Mouse (Mus musculus) right cerebral cortex, postnatal 4 days (tissue): ENCODE data around the gene Trp53.

ENCODE experiments used
- DNase-seq: peaks from one replicate; pipeline ENCODE4 v3.0.0-alpha.2; 2022

Trp53 gene

GRCm38 (mm10) chr11:69563373-69563772 lies 16.8 kb upstream of the Trp53 start:
- DNase-seq: no peak

DNA sequence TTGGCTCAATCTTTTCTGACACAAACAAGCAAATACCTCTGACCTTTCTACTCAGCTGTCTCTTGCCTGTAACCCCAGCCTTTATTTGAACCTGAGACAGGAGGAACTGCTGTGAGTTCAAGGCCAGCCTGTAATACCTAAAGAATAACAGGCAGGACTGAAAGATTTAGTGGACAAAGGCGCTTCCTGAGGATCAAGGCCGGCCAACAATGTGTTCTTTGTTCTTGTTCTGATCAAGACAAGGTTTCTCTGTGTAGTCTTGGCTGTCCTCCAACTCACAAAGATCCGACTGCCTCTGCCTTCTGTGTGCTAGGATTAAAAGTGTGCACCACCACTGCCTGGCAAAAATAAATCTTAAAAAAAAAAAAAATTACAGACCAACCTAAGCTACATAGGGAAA lies 15.8 kb upstream of the Trp53 start:
- DNase-seq: no peak

DNA sequence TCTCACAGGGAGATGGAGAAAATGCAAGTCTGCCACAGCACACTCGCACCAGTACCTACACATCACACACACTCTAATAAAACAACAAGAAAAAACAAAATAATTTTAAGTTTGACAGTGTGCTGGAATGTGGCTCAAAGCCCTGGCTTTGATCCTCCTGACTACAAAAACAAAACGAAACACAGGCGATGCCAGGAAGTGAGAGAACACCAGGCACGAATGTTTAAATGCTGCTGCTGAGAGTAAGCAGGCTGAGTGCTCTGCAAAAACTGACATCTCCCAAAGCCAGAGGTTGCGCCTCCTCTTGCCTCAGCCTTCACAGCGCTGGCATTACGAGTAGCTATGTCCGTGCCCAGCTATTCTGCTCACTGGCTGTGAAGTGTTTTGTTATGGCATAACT lies 15.0 kb upstream of the Trp53 start:
- no peak for DNase-seq

DNA sequence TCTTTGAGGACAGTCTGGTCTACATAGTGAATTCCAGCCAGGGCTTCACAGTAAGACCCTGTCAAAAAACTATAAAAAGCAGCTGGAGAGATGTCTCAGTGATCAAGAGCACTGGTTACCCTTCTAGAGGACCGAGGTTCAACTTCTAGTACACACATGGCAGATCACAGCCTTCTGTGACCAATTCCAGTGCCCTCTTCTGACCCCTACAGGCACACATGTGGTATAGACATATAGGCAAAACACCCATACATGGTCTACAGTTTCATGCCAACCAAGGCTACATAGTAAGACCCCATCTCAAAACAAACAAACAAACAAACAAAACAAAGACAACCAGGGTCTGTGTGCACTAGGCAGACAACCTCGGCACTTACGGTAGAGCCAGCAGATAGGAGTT lies 4.9 kb upstream of the Trp53 start:
- DNase-seq: no peak

DNA sequence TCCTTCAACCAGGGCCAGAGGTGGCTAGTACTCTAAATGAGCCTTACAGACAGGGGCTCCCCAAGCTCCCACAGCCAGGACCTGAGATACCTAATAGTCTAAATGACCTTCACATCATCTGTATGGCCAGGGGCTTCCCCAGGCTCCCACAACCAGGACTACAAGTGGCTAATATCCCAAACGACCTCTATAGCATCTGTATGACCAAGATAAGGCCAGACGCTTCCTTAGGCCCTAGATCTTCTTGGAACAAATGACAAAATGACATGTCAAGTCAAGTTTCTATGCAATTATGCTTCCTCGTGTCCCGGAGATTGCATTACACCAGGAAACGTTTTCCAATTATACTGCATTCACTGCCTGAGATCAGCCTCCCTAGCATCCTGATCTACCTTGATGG lies 3.9 kb upstream of the Trp53 start:
- DNase-seq: no peak

- no peak for DNase-seq
Observed at GRCm38 (mm10) chr11:69578301-69578700, 1.9 kb upstream of the Trp53 start.

GRCm38 (mm10) chr11:69579128-69580017 lies 786 bp upstream of the Trp53 start:
- peak; percentile 99 for DNase-seq

GRCm38 (mm10) chr11:69580572-69581146 lies 500 bp downstream of the Trp53 start:
- DNase-seq: no peak

DNA sequence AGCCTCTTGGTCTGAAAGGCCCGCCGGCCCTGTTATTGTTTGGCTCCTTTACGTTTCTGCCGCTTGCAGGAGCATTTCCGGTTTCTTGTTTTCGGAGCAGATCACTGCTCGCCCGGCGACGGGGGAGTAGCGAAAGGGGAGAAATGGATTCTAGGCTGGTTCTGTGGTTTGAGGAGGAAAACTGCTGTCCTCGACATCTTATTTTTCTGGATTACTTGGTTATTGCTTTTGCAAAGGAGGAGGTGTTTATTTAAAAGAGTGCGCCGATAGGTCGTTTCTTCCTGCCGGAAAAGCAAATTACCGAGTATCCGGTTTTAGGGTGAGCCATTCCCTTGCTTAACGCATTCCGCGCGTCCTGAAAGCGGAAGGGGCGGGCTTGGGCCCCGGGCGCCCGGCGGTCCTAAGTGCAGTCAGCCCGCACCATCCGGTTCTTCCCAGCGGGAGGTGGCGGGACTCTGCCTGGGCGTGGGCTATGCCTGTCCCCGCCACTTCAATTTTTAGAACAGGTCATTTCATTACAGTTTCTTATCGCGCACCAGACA lies 1.1 kb downstream of the Trp53 start:
- peak; percentile 83 for DNase-seq

GRCm38 (mm10) chr11:69581814-69582213 lies 1.7 kb downstream of the Trp53 start:
- DNase-seq: no peak

GRCm38 (mm10) chr11:69582230-69582805 lies 2.2 kb downstream of the Trp53 start:
- no peak for DNase-seq

DNA sequence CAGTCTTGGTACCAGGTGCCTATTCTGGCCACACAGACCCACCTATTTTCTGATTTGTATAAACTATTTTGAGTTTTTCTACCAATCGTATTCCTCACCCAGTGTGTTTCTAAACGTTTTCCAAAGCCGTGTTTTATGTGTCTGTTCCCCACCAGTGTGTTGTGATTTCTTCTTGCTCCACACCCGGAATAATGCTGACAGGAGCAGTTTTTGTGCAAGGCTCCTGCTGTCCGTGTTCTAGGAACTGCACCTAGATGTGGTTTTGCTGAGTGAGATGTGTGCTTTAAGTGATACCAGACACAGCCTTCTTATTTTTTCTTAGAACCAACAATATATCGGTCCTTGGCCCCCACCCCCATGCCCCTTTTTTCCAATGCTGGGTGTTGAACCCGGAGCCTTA lies 3.8 kb downstream of the Trp53 start:
- DNase-seq: no peak

- DNase-seq: no peak
Observed at GRCm38 (mm10) chr11:69584937-69585336, 4.8 kb downstream of the Trp53 start.

- DNase-seq: no peak
Observed at GRCm38 (mm10) chr11:69585718-69586325, 5.7 kb downstream of the Trp53 start.

DNA sequence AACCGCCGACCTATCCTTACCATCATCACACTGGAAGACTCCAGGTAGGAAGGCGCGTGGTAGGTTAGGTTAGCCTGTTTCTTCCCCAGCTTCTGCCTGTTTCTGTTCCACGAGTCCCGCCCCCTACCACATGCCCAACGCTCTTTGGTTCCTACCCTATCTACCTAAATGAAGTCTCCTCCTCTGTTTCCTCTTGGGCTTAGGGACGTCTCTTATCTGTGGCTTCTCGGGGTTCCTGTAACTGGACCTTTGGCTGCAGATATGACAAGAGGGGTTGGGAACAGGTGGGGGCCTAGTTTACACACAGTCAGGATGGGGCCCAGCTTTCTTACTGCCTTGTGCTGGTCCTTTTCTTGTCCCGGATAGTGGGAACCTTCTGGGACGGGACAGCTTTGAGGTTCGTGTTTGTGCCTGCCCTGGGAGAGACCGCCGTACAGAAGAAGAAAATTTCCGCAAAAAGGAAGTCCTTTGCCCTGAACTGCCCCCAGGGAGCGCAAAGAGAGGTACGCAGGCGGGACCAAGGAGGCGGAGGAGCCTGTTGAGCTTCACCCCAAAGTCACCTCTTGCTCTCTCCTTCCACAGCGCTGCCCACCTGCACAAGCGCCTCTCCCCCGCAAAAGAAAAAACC lies 9.2 kb downstream of the Trp53 start:
- no peak for DNase-seq

DNA sequence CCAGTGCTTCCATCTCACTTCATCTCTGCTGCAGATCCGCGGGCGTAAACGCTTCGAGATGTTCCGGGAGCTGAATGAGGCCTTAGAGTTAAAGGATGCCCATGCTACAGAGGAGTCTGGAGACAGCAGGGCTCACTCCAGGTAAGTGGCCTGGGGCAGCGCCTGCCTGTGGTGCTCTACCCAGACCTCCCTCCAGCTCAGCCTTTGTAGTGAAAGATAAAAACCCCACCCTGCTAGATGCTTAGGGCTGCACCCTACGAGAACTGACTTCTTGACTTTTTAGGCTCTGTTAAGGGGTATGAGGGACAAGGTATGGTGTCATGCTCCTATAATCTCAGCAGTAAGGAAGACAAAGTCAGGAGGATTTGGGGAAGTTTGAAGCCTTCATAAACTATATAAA lies 10.5 kb downstream of the Trp53 start:
- DNase-seq: no peak

- no peak for DNase-seq
Observed at GRCm38 (mm10) chr11:69591424-69591823, 11.3 kb downstream of the Trp53 start.

- peak; percentile 82 for DNase-seq
Observed at GRCm38 (mm10) chr11:69591899-69592637, 11.9 kb downstream of the Trp53 start.

DNA sequence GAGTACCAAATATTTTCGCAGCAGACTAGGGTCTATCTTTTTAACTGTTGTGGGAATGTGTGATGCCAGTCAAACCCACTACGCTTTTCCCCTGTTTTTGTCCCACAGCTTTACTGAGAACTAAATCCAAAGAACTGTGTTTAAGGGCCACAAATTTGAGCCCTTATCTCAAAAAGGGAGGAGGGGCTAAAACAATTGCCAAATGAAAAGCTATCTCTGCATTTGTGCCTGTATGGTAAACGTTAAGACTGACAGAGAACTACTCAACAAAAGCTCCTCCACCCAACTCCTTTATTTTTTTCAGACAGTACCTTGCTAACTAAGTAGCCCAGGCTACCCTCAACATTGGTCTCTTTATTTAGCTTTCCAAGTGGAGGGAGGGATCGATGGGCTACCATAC lies 12.6 kb downstream of the Trp53 start:
- DNase-seq: no peak

- DNase-seq: no peak
Observed at GRCm38 (mm10) chr11:69594853-69595252, 14.7 kb downstream of the Trp53 start.

DNA sequence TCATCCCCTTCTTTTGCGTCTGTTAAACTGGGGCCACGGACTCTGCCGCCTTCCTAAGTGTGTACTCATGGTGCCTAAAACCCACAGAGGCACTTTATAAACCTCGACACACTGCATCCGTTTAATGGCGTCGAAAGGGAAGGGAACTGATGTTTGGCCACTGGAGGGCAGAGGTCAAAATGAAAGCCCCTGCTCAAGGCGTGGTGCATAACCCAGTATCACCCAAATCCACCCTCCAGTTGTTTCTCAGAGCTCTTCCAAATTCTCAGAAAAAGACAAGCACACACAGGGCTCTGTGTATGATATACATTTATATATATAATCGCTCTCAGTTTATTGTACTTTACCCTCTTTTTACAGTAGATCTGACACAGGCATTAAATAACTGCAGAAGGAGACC lies 19.3 kb downstream of the Trp53 start:
- no peak for DNase-seq

- peak; percentile 77 for DNase-seq
Observed at GRCm38 (mm10) chr11:69600098-69600497, 19.9 kb downstream of the Trp53 start.
